Mouse (Mus musculus): Measurements from ENCODE around the gene Mocs3.

DNA sequence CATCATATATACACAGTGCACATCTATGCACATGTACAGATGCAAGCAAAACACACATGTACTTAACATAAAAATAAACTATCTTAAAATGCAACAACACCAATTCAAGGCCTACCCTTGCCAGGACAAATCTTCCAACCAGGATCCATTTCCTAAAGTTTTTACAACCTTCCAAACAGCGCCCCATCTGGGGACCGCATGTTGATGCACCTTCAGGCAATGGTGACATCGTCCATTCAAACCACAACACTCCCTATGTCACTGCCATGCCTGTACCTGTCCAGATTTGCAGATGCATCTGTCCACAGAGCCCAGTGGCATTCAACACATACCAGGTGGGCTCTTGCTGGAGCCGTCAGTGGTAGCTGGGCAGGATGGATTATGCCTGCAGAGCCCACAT is 12.9 kb downstream of the Mocs3 start:
- TF ChIP-seq CTCF (IDR thresholded peaks at IDR 0.05; ENCODE audit: low read depth) (no peak), EP300 (IDR thresholded peaks at IDR 0.05; ENCODE audit: low read depth) (no peak)
